Mouse (Mus musculus): ENCODE measurements around the gene D630003M21Rik. TPM values are rescaled to one million over a fixed set of nuclear protein-coding genes. Genes with fewer than 3 reads are reported as not detected.

D630003M21Rik gene
- polyA plus RNA-seq, 1 experiment from 2014 or later = 1.9 TPM

- 95% methylated on average over 9 of the region's 9 CpGs for WGBS
- no peaks in the 10 kb centered on the region for H3K9me3 ChIP-seq (ENCODE audit: control insufficient read depth, low read length)
- H3K4me3 ChIP-seq (ENCODE audit: low read length) = no peak overlapping the region
- ATAC-seq = no peak
- H3K4me1 ChIP-seq (ENCODE audit: control insufficient read depth, insufficient read depth, low read depth, low read length) = no peaks in the 10 kb centered on the region; the same call in 1 of the 2 replicates
- H3K36me3 ChIP-seq (ENCODE audit: control insufficient read depth, insufficient read depth, low read length) = no peaks in the 10 kb centered on the region
- no peaks in the 10 kb centered on the region for H3K27me3 ChIP-seq (replicated peaks; ENCODE audit: control insufficient read depth, insufficient read depth, low read length)
- no peak overlapping the region for H3K9ac ChIP-seq (ENCODE audit: low read depth, low read length)
- no peak overlapping the region for H3K27ac ChIP-seq (ENCODE audit: low read depth, low read length)
- H3K4me2 ChIP-seq (ENCODE audit: low read length) = no peak overlapping the region
Observed at GRCm38 (mm10) chr2:158156487-158156886, 72.5 kb downstream of the D630003M21Rik start.

- Histone ChIP-seq H3K27me3 (replicated peaks; ENCODE audit: control insufficient read depth, insufficient read depth, low read length) (no peaks in the 10 kb centered on the region), H3K27ac (ENCODE audit: low read depth, low read length) (no peak overlapping the region), H3K4me3 (ENCODE audit: low read length) (no peak overlapping the region), H3K4me2 (ENCODE audit: low read length) (no peak overlapping the region), H3K36me3 (ENCODE audit: control insufficient read depth, insufficient read depth, low read length) (no peaks in the 10 kb centered on the region), H3K9ac (ENCODE audit: low read depth, low read length) (no peak overlapping the region), H3K4me1 (ENCODE audit: control insufficient read depth, insufficient read depth, low read depth, low read length) (no peaks in the 10 kb centered on the region; the same call in 1 of the 2 replicates), H3K9me3 (ENCODE audit: control insufficient read depth, low read length) (no peaks in the 10 kb centered on the region; the same call in 1 of the 2 replicates)
- WGBS = 70% methylated on average over 2 of the region's 2 CpGs
- ATAC-seq = no peak
Observed at GRCm38 (mm10) chr2:158155615-158156014, 73.4 kb downstream of the D630003M21Rik start.

GRCm38 (mm10) chr2:158155101-158155500 is 73.9 kb downstream of the D630003M21Rik start:
- no peak for ATAC-seq
- no peaks in the 10 kb centered on the region for H3K27me3 ChIP-seq (replicated peaks; ENCODE audit: control insufficient read depth, insufficient read depth, low read length)

DNA sequence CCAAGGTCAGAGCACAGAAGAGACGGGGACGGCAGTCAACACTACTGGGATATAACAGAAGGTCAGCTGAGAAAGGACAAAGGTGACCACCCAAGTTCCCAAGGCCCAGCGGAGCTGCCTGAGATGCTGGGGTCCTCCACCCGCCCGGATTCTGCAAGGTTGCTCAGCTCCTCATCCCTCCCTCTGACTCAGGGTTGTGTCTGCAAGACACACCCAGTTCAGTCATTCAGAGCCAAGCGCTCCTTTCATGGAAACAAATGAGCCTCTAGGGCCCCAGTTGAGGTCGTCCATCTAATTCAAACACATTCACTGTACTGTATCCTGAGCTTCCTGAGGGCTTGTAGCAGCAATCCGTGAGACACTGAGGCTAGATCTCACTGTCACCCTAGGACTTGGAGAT is 74.4 kb downstream of the D630003M21Rik start:
- no peak overlapping the region for H3K4me2 ChIP-seq (ENCODE audit: low read length)
- H3K9ac ChIP-seq (ENCODE audit: low read depth, low read length) = no peak overlapping the region
- no peaks in the 10 kb centered on the region for H3K36me3 ChIP-seq (ENCODE audit: control insufficient read depth, insufficient read depth, low read length)
- no peak for ATAC-seq
- 49% methylated on average over 8 of the region's 8 CpGs for WGBS
- no peak overlapping the region for H3K4me3 ChIP-seq (ENCODE audit: low read length)
- no peaks in the 10 kb centered on the region; the same call in 1 of the 2 replicates for H3K4me1 ChIP-seq (ENCODE audit: control insufficient read depth, insufficient read depth, low read depth, low read length)
- H3K27ac ChIP-seq (ENCODE audit: low read depth, low read length) = no peak overlapping the region
- no peaks in the 10 kb centered on the region for H3K27me3 ChIP-seq (replicated peaks; ENCODE audit: control insufficient read depth, insufficient read depth, low read length)
- no peaks in the 10 kb centered on the region; the same call in 1 of the 2 replicates for H3K9me3 ChIP-seq (ENCODE audit: control insufficient read depth, low read length)

More at GRCm38 (mm10) chr2:158155101-158155500, 73.9 kb downstream of the D630003M21Rik start:
- H3K27ac ChIP-seq (ENCODE audit: low read depth, low read length) = no peak overlapping the region
- 88% methylated on average over 7 of the region's 7 CpGs for WGBS
- H3K9ac ChIP-seq (ENCODE audit: low read depth, low read length) = no peak overlapping the region
- no peaks in the 10 kb centered on the region for H3K36me3 ChIP-seq (ENCODE audit: control insufficient read depth, insufficient read depth, low read length)
- no peak overlapping the region for H3K4me3 ChIP-seq (ENCODE audit: low read length)
- H3K4me1 ChIP-seq (ENCODE audit: control insufficient read depth, insufficient read depth, low read depth, low read length) = no peaks in the 10 kb centered on the region; the same call in 1 of the 2 replicates
- H3K9me3 ChIP-seq (ENCODE audit: control insufficient read depth, low read length) = no peaks in the 10 kb centered on the region; the same call in 1 of the 2 replicates
- no peak overlapping the region for H3K4me2 ChIP-seq (ENCODE audit: low read length)

- Histone ChIP-seq H3K9me3 (ENCODE audit: control insufficient read depth, low read length) (no peaks in the 10 kb centered on the region; the same call in 1 of the 2 replicates), H3K36me3 (ENCODE audit: control insufficient read depth, insufficient read depth, low read length) (no peaks in the 10 kb centered on the region), H3K27me3 (replicated peaks; ENCODE audit: control insufficient read depth, insufficient read depth, low read length) (no peaks in the 10 kb centered on the region), H3K4me2 (ENCODE audit: low read length) (peak overlapping the region; percentile 65), H3K4me1 (ENCODE audit: control insufficient read depth, insufficient read depth, low read depth, low read length) (no peaks in the 10 kb centered on the region; the same call in 1 of the 2 replicates), H3K9ac (ENCODE audit: low read depth, low read length) (peak overlapping the region; percentile 35), H3K4me3 (ENCODE audit: low read length) (peak overlapping the region; percentile 35), H3K27ac (ENCODE audit: low read depth, low read length) (no peak overlapping the region)
- 2% methylated on average over 22 of the region's 22 CpGs for WGBS
- ATAC-seq = peak; percentile 34; the same call in 1 of the 2 replicates
Observed at GRCm38 (mm10) chr2:158153728-158154343, 75.2 kb downstream of the D630003M21Rik start.

DNA sequence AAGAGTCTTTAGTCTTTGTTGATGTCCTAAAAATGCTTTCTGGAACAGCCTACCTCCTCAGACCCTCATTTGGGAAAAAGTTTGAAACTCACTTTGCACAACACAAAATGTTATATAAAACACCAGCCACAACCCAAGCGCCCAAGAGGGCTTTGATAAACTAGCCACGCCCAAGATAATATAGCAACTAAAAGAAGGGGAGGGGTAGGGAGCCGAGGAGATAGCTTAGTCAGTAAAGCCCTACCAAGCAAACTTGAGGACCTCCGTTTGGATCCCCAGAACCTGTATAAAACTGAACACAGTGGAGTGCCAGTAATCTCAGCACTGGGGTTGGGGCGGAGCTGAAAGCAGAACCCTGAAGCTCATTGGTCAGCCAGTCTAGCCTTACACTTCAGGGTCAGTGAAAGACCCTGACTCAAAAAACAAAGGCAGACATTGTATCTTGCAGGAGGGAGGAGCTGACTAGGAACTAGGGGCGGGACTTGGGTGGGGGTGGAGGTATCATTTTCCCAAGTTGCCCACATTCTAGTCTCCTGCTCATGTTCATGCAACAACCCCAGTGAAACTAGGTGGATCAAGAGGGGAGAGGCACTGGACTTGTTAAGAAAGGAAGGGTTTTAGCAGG is 76.2 kb downstream of the D630003M21Rik start:
- no peak overlapping the region for H3K9ac ChIP-seq (ENCODE audit: low read depth, low read length)
- ATAC-seq = no peak
- H3K27ac ChIP-seq (ENCODE audit: low read depth, low read length) = no peak overlapping the region
- no peaks in the 10 kb centered on the region for H3K36me3 ChIP-seq (ENCODE audit: control insufficient read depth, insufficient read depth, low read length)
- no peak overlapping the region for H3K4me2 ChIP-seq (ENCODE audit: low read length)
- H3K27me3 ChIP-seq (replicated peaks; ENCODE audit: control insufficient read depth, insufficient read depth, low read length) = no peaks in the 10 kb centered on the region
- no peaks in the 10 kb centered on the region; the same call in 1 of the 2 replicates for H3K4me1 ChIP-seq (ENCODE audit: control insufficient read depth, insufficient read depth, low read depth, low read length)
- no peaks in the 10 kb centered on the region; the same call in 1 of the 2 replicates for H3K9me3 ChIP-seq (ENCODE audit: control insufficient read depth, low read length)
- WGBS = 47% methylated on average over 6 of the region's 6 CpGs
- H3K4me3 ChIP-seq (ENCODE audit: low read length) = no peak overlapping the region

DNA sequence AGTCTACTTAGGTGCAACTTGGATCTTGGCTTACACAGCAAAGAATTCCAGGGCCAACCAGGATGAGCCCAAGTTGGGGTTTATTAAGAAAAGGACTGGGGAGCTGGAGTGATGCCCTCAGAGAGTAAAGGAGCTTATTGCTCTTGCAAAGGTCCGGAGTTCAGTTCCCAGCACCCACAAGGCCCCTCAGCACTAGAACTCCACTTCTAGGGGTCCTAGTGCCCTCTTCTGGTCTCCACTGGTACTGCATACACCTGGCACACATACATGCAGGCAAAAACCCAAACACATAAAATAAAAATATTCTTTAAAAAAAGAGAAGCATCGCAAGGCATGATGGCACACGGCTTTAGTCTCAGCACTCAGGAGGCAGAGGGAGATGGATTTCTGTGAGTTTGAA is 77.9 kb downstream of the D630003M21Rik start:
- Histone ChIP-seq H3K9me3 (ENCODE audit: control insufficient read depth, low read length) (no peaks in the 10 kb centered on the region; the same call in 1 of the 2 replicates), H3K36me3 (ENCODE audit: control insufficient read depth, insufficient read depth, low read length) (no peaks in the 10 kb centered on the region), H3K9ac (ENCODE audit: low read depth, low read length) (no peak overlapping the region), H3K27ac (ENCODE audit: low read depth, low read length) (no peak overlapping the region), H3K4me1 (ENCODE audit: control insufficient read depth, insufficient read depth, low read depth, low read length) (peaks cover 2% of the 10 kb centered on the region), H3K4me2 (ENCODE audit: low read length) (no peak overlapping the region), H3K27me3 (replicated peaks; ENCODE audit: control insufficient read depth, insufficient read depth, low read length) (no peaks in the 10 kb centered on the region; the same call in 1 of the 2 replicates), H3K4me3 (ENCODE audit: low read length) (no peak overlapping the region)
- no peak for ATAC-seq
- WGBS = 95% methylated on average over 3 of the region's 3 CpGs

GRCm38 (mm10) chr2:158146971-158147370 is 82.1 kb downstream of the D630003M21Rik start:
- 94% methylated on average over 8 of the region's 8 CpGs for WGBS
- no peak overlapping the region for H3K4me2 ChIP-seq (ENCODE audit: low read length)

DNA sequence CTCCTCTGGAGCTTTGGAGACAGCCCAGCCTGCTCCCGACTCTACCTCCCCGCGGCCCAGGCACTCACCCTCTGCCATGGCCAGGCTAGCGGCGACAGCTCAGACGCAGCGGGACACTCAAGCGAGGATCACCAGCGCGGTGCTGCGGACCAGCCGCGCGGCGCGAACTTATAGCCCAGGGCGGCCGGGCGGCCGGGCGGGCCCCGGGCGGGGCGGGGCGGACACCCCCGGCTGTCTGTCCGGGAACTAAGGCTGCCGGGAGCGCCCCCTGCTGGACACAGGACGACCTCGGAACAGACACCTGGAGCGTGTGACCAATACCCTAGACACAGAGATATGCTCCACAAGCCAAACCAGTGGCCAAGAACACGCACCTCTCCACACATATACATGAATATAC is 82.8 kb downstream of the D630003M21Rik start, which contains the start of gene Tgm2:
Gene Tgm2 (minus strand): TSS at position 214 of the 400 bp plus-strand sequence.
- Histone ChIP-seq H3K9me3 (ENCODE audit: control insufficient read depth, low read length) (no peaks in the 10 kb centered on the region; the same call in 1 of the 2 replicates), H3K27me3 (replicated peaks; ENCODE audit: control insufficient read depth, insufficient read depth, low read length) (no peaks in the 10 kb centered on the region; the same call in 1 of the 2 replicates), H3K4me1 (ENCODE audit: control insufficient read depth, insufficient read depth, low read depth, low read length) (peaks cover 4% of the 10 kb centered on the region), H3K27ac (ENCODE audit: low read depth, low read length) (no peak within 1 kb of the TSS), H3K9ac (ENCODE audit: low read depth, low read length) (peak within 1 kb of the TSS; percentile 46), H3K4me3 (ENCODE audit: low read length) (peak within 1 kb of the TSS; percentile 36), H3K4me2 (ENCODE audit: low read length) (peak within 1 kb of the TSS; percentile 62), H3K36me3 (ENCODE audit: control insufficient read depth, insufficient read depth, low read length) (no peaks in the 10 kb centered on the region)
- peak; percentile 60; the same call in 1 of the 2 replicates for ATAC-seq
- 1% methylated on average over 14 of the region's 33 CpGs for WGBS

More at GRCm38 (mm10) chr2:158146971-158147370, 82.1 kb downstream of the D630003M21Rik start:
- H3K36me3 ChIP-seq (ENCODE audit: control insufficient read depth, insufficient read depth, low read length) = no peaks in the 10 kb centered on the region
- H3K4me3 ChIP-seq (ENCODE audit: low read length) = no peak overlapping the region
- ATAC-seq = no peak
- no peaks in the 10 kb centered on the region; the same call in 1 of the 2 replicates for H3K27me3 ChIP-seq (replicated peaks; ENCODE audit: control insufficient read depth, insufficient read depth, low read length)
- H3K4me1 ChIP-seq (ENCODE audit: control insufficient read depth, insufficient read depth, low read depth, low read length) = peaks cover 4% of the 10 kb centered on the region
- no peaks in the 10 kb centered on the region; the same call in 1 of the 2 replicates for H3K9me3 ChIP-seq (ENCODE audit: control insufficient read depth, low read length)
- H3K9ac ChIP-seq (ENCODE audit: low read depth, low read length) = no peak overlapping the region
- no peak overlapping the region for H3K27ac ChIP-seq (ENCODE audit: low read depth, low read length)
